Mouse (Mus musculus) thymus, postnatal 4 days (tissue): ENCODE results near the gene Ston1.

Experiments
- DNase-seq: peaks from one replicate; pipeline ENCODE4 v3.0.0; 2021

The Ston1 gene

DNA sequence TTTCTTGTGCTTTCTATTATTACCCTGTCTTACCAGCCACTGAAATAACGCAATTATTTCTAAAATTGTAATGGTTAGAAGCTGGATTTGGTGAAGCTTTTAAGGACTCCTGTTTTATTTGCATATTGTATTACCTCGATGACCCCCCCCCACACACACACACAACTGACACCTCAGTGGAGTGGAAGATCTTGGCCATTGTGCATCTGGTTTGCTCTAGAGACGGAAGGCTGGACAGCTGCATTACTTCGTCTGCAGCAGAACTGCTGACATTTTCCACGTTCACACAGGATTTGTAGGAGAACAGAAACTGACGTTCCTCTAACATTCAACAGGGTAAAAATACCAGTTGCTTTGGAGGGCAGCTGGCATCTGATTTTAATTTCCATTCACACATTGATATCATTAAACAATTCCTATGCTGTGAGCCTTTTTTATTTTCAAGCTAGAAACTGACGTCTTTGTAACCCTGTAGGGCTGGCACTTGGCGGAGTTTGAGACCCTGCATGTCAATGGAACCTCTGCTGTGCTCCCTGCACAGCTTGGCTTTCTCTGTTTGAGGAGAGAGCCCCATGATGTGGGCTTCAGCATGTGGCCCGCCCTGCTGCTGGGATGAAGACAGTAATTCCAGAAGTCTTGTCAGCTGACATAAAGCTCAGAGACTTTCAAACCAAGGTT, 99.3 kb downstream of the Ston1 start:
- DNase-seq: no peak

- no peak for DNase-seq
Measured at GRCm38 (mm10) chr17:88700901-88701300, 103.4 kb downstream of the Ston1 start.

GRCm38 (mm10) chr17:88702345-88702744, 104.9 kb downstream of the Ston1 start:
- no peak for DNase-seq

DNA sequence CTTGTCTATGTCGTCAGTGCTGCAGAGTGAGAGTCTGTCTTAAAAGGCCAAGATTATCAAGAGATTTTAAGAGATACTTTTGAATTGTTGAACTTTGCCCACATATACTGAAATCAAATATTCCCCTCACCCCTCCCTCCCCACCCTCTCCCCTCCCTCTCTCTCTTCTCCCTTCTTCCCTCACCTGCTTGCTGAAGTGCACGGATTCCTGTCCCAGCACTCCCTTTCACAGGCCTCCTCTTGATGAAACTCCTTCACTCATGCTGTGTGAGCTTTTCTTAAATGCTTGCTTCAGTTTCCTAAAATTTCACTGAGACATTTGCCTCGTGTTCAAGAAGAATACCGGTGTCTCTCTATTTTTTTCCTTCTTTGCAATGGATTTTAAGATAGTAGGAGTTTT, 105.6 kb downstream of the Ston1 start:
- no peak for DNase-seq

DNA sequence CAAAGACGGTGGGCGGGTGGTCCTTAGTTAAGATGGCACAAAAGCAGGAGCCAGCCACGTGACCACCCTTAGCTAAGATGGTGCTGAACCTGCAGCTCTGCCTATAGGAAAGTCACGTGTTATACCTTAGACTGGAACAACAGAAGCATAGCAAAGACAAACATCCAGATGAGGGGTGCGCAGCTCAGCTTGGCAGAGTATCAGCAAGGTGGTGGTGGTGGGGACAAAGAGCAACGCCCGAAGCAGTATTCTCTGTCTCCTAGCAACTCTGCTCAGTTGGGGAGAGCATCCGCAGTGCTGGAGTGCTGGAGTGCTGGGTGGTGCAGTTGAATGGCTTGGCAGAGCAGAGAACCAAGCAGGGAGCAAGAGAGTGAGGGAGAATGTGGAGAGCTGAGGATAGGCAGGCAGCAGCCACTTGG, 108.8 kb downstream of the Ston1 start:
- no peak for DNase-seq
